Mouse (Mus musculus): ENCODE data around the gene Klk9. TPM values are rescaled to one million over a fixed set of nuclear protein-coding genes. Genes with fewer than 3 reads are reported as not detected.

Gene Klk9
- polyA plus RNA-seq, 1 experiment, result not detected

GRCm38 (mm10) chr7:43778176-43778970 is 13.3 kb upstream of the Klk9 start:
- Histone ChIP-seq H3K4me2 (ENCODE audit: low read depth) (no peak overlapping the region), H3K27me3 (ENCODE audit: control insufficient read depth, insufficient read depth, insufficient read length) (no peaks in the 10 kb centered on the region), H3K4me3 (no peak overlapping the region), H3K36me3 (ENCODE audit: control insufficient read depth, insufficient read depth) (no peaks in the 10 kb centered on the region), H3K79me2 (ENCODE audit: control insufficient read depth, insufficient read depth) (no peaks in the 10 kb centered on the region), H3ac (ENCODE audit: control insufficient read depth, insufficient read length) (no peak overlapping the region)
- TF ChIP-seq MYOD1 (IDR thresholded peaks at IDR 0.05; ENCODE audit: control insufficient read depth in 1 of 3, insufficient read length in 2 of 3, low read depth in 2 of 3) (no peak), CEBPB (IDR thresholded peaks at IDR 0.05; ENCODE audit: insufficient read depth, poor library complexity, severe bottlenecking) (no peak), REST (IDR thresholded peaks at IDR 0.05; ENCODE audit: insufficient read depth, insufficient read length) (no peak), E2F4 (IDR thresholded peaks at IDR 0.05; ENCODE audit: insufficient read depth) (no peak), TCF3 (IDR thresholded peaks at IDR 0.05; ENCODE audit: insufficient read length, low read depth) (no peak)

DNA sequence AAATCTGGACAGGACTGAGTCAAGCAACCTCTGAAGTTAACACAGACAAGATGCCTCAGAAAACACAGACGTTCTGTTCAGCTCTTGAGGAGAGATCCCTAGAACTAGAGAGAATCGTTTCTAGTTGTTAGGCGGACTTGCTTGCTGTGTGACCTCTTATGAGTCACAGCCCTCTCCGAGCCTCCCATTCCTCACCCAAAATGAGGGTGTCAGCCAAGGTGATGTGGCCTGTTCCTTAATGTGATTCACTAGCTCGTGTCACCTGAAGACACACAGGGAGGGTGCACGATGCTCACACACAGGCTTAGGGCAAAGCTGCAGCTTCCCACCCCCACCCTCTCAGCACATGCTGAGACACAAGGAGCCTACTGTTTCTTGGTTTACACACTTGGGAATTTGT is 11.4 kb upstream of the Klk9 start:
- H3ac ChIP-seq (ENCODE audit: control insufficient read depth, insufficient read length), result no peak overlapping the region
- H3K36me3 ChIP-seq (ENCODE audit: control insufficient read depth, insufficient read depth), result no peaks in the 10 kb centered on the region
- no peaks in the 10 kb centered on the region for H3K27me3 ChIP-seq (ENCODE audit: control insufficient read depth, insufficient read depth, insufficient read length)

GRCm38 (mm10) chr7:43780746-43781145 is 10.9 kb upstream of the Klk9 start, which contains the start of gene Klk10:
Gene Klk10, plus strand, starts transcription at chr7:43781035.
- Histone ChIP-seq H3K4me2 (ENCODE audit: low read depth) (peak within 1 kb of the TSS; percentile 18), H3K79me2 (ENCODE audit: control insufficient read depth, insufficient read depth) (no peaks in the 10 kb centered on the region), H3ac (ENCODE audit: control insufficient read depth, insufficient read length) (no peak within 1 kb of the TSS), H3K36me3 (ENCODE audit: control insufficient read depth, insufficient read depth) (no peaks in the 10 kb centered on the region), H3K27me3 (ENCODE audit: control insufficient read depth, insufficient read depth, insufficient read length) (no peaks in the 10 kb centered on the region), H3K4me3 (no peak within 1 kb of the TSS)
- TF ChIP-seq TCF12 (IDR thresholded peaks at IDR 0.05; ENCODE audit: insufficient read depth, poor library complexity, severe bottlenecking), result no peak
- TF ChIP-seq MYOD1 (IDR thresholded peaks at IDR 0.05; ENCODE audit: control insufficient read depth in 1 of 3, insufficient read length in 2 of 3, low read depth in 2 of 3), result no peak
- TF ChIP-seq USF1 (IDR thresholded peaks at IDR 0.05; ENCODE audit: low read depth), result no peak
- TF ChIP-seq POLR2AphosphoS2 (IDR thresholded peaks at IDR 0.05; ENCODE audit: insufficient read length, low read depth), result no peak
- TF ChIP-seq SRF (IDR thresholded peaks at IDR 0.05; ENCODE audit: control insufficient read depth, insufficient read length, low read depth), result no peak
- no peak for TF ChIP-seq REST (IDR thresholded peaks at IDR 0.05; ENCODE audit: insufficient read depth, insufficient read length)
- TF ChIP-seq POLR2A (IDR thresholded peaks at IDR 0.05; ENCODE audit: insufficient read length, low read depth), result no peak
- TF ChIP-seq E2F4 (IDR thresholded peaks at IDR 0.05; ENCODE audit: insufficient read depth), result no peak
- no peak for TF ChIP-seq CEBPB (IDR thresholded peaks at IDR 0.05; ENCODE audit: insufficient read depth, poor library complexity, severe bottlenecking)
- TF ChIP-seq TCF3 (IDR thresholded peaks at IDR 0.05; ENCODE audit: insufficient read length, low read depth), result no peak
- TF ChIP-seq MAX (IDR thresholded peaks at IDR 0.05; ENCODE audit: low read depth), result no peak
- TF ChIP-seq MYOG (IDR thresholded peaks at IDR 0.05; ENCODE audit: control insufficient read depth in 1 of 3, insufficient read depth in 1 of 3, insufficient read length in 2 of 3, low read depth in 2 of 3), result no peak

More for the DNA sequence above, 11.4 kb upstream of the Klk9 start:
- Histone ChIP-seq H3K4me3 (no peak overlapping the region), H3K4me2 (ENCODE audit: low read depth) (peak overlapping the region; percentile 18), H3K79me2 (ENCODE audit: control insufficient read depth, insufficient read depth) (no peaks in the 10 kb centered on the region)
- no peak for TF ChIP-seq MAX (IDR thresholded peaks at IDR 0.05; ENCODE audit: low read depth)
- no peak for TF ChIP-seq MYOG (IDR thresholded peaks at IDR 0.05; ENCODE audit: control insufficient read depth in 1 of 3, insufficient read depth in 1 of 3, insufficient read length in 2 of 3, low read depth in 2 of 3)
- TF ChIP-seq REST (IDR thresholded peaks at IDR 0.05; ENCODE audit: insufficient read depth, insufficient read length), result no peak
- no peak for TF ChIP-seq E2F4 (IDR thresholded peaks at IDR 0.05; ENCODE audit: insufficient read depth)
- TF ChIP-seq MYOD1 (IDR thresholded peaks at IDR 0.05; ENCODE audit: control insufficient read depth in 1 of 3, insufficient read length in 2 of 3, low read depth in 2 of 3), result no peak
- TF ChIP-seq CEBPB (IDR thresholded peaks at IDR 0.05; ENCODE audit: insufficient read depth, poor library complexity, severe bottlenecking), result no peak
- no peak for TF ChIP-seq USF1 (IDR thresholded peaks at IDR 0.05; ENCODE audit: low read depth)
- no peak for TF ChIP-seq POLR2A (IDR thresholded peaks at IDR 0.05; ENCODE audit: insufficient read length, low read depth)
- TF ChIP-seq TCF12 (IDR thresholded peaks at IDR 0.05; ENCODE audit: insufficient read depth, poor library complexity, severe bottlenecking), result no peak
- no peak for TF ChIP-seq POLR2AphosphoS2 (IDR thresholded peaks at IDR 0.05; ENCODE audit: insufficient read length, low read depth)
- TF ChIP-seq TCF3 (IDR thresholded peaks at IDR 0.05; ENCODE audit: insufficient read length, low read depth), result no peak

DNA sequence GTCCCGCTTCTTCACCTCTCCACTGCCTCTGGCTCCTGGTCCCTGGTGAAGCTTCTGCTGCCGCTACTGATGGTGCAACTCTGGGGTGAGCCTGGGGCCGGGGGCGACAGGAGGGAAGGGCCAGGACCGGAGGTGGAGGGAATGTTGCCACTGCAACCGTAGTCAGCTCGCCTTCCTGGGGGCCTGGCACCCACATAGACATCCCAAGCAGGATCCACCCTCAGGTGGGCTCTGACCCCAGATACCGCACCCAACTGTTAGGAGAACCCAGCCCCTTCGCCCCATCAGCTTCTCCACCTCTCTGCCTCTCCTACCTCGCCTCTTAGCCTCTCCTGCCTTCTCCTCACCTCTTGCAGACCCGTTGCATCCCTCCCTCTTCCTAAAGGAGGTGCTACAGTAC is 10.2 kb upstream of the Klk9 start:
- Histone ChIP-seq H3K4me2 (ENCODE audit: low read depth) (no peak overlapping the region), H3K79me2 (ENCODE audit: control insufficient read depth, insufficient read depth) (no peaks in the 10 kb centered on the region), H3K4me3 (no peak overlapping the region), H3ac (ENCODE audit: control insufficient read depth, insufficient read length) (no peak overlapping the region), H3K36me3 (ENCODE audit: control insufficient read depth, insufficient read depth) (no peaks in the 10 kb centered on the region), H3K27me3 (ENCODE audit: control insufficient read depth, insufficient read depth, insufficient read length) (no peaks in the 10 kb centered on the region)
- no peak for TF ChIP-seq USF1 (IDR thresholded peaks at IDR 0.05; ENCODE audit: low read depth)
- no peak for TF ChIP-seq MYOD1 (IDR thresholded peaks at IDR 0.05; ENCODE audit: control insufficient read depth in 1 of 3, insufficient read length in 2 of 3, low read depth in 2 of 3)
- no peak for TF ChIP-seq CEBPB (IDR thresholded peaks at IDR 0.05; ENCODE audit: insufficient read depth, poor library complexity, severe bottlenecking)
- no peak for TF ChIP-seq SRF (IDR thresholded peaks at IDR 0.05; ENCODE audit: control insufficient read depth, insufficient read length, low read depth)
- TF ChIP-seq POLR2A (IDR thresholded peaks at IDR 0.05; ENCODE audit: insufficient read length, low read depth), result no peak
- no peak for TF ChIP-seq REST (IDR thresholded peaks at IDR 0.05; ENCODE audit: insufficient read depth, insufficient read length)
- TF ChIP-seq TCF3 (IDR thresholded peaks at IDR 0.05; ENCODE audit: insufficient read length, low read depth), result no peak
- TF ChIP-seq MYOG (IDR thresholded peaks at IDR 0.05; ENCODE audit: control insufficient read depth in 1 of 3, insufficient read depth in 1 of 3, insufficient read length in 2 of 3, low read depth in 2 of 3), result no peak
- no peak for TF ChIP-seq POLR2AphosphoS2 (IDR thresholded peaks at IDR 0.05; ENCODE audit: insufficient read length, low read depth)
- TF ChIP-seq MAX (IDR thresholded peaks at IDR 0.05; ENCODE audit: low read depth), result no peak

All from myocyte (in vitro differentiated cells).